Mouse (Mus musculus) liver, embryonic 11.5 days (tissue): ENCODE results near the gene Ccdc63. TPM values are rescaled to one million over a fixed set of nuclear protein-coding genes. Genes with fewer than 3 reads are reported as not detected.

Experiments used
- ATAC-seq: fragments of 200-750 bp; cut with Nextera tagmentation; replicated peaks from 2 replicates; pipeline ENCODE4 v1.8.0; 2017; ENCODE audit warnings: moderate number of reproducible peaks, mild to moderate bottlenecking, moderate TSS enrichment, moderate library complexity; ENCODE audit not compliant: low FRiP score
- DNase-seq: peaks from one replicate; pipeline ENCODE4 v3.0.0-alpha.2; 2017; ENCODE audit warnings: low spot score
- H3K27ac ChIP-seq: fragments of 300-500 bp; sonication (generic); 2 replicates; pipeline ENCODE4 v1.5.1; 2014; ENCODE audit warnings: mild to moderate bottlenecking, low read depth, low read length, control low read depth
- H3K27me3 ChIP-seq: fragments of 300-500 bp; sonication (generic); replicated peaks from 2 replicates; pipeline ENCODE4 v1.6.1; 2014; ENCODE audit warnings: low read length, mixed read lengths; ENCODE audit not compliant: control insufficient read depth, insufficient read depth
- H3K36me3 ChIP-seq: fragments of 300-500 bp; sonication (generic); 2 replicates; pipeline ENCODE4 v1.6.1; 2014; ENCODE audit warnings: mild to moderate bottlenecking, low read length, moderate library complexity, mixed read lengths; ENCODE audit not compliant: control insufficient read depth, insufficient read depth
- H3K4me1 ChIP-seq: fragments of 300-500 bp; sonication (generic); replicated peaks from 2 replicates; pipeline ENCODE4 v1.6.1; 2014; ENCODE audit warnings: low read length, mixed read lengths; ENCODE audit not compliant: control insufficient read depth, insufficient read depth
- H3K4me2 ChIP-seq: fragments of 300-500 bp; sonication (generic); 2 replicates; pipeline ENCODE4 v1.6.1; 2014; ENCODE audit warnings: mild to moderate bottlenecking, control low read depth, moderate library complexity
- H3K4me3 ChIP-seq: fragments of 300-500 bp; sonication (generic); 2 replicates; pipeline ENCODE4 v1.5.1; 2014; ENCODE audit warnings: low read depth, low read length, control low read depth
- H3K9ac ChIP-seq: fragments of 300-500 bp; sonication (generic); 2 replicates; pipeline ENCODE4 v1.6.1; 2014; ENCODE audit warnings: low read depth, low read length, control low read depth
- H3K9me3 ChIP-seq: fragments of 300-500 bp; sonication (generic); 2 replicates; pipeline ENCODE4 v1.6.1; 2016; ENCODE audit warnings: low read length, inconsistent platforms, mixed read lengths; ENCODE audit not compliant: control insufficient read depth
- WGBS: fragments of 180-500 bp; shearing (Covaris S2); extraction: QIAGEN DNeasy Blood & Tissue Kit; methylation state at CpG from one replicate; pipeline ENCODE4 v1.1.7; 2014; 5-methylcytosine and 5-hydroxymethylcytosine counted together
- polyA plus RNA-seq: library from polyadenylated mRNA; unstranded; fragments of >200 nt; fragmentation: Nextera tagmentation; extraction: Ambion mirVana; gene quantifications from 2 replicates; pipeline ENCODE4 v1.2.1, GENCODE M21; 2014

The Ccdc63 gene
- polyA plus RNA-seq, 1 experiment from 2014 or later = 0.32 TPM

DNA sequence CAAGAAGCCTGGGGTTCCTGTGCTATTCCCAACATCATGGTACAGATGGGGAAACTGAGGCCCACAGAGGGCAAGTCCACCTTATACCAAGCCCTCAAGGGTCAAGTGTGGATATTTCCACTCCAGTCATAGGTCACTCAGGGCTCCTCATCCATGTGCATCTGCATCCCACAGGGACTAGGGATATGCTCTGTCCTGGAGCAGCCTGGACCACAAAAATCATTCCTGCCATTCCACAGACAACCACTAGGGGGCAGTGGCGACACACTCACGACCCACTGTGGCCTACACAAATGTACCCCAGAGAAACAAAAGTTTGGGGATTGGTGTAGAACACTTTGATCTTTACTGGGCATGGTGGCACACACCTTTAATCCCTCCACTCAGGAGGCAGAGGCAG is 26.4 kb downstream of the Ccdc63 start:
- ATAC-seq = no peak; the same call in 1 of the 2 replicates
- peaks cover 2% of the 10 kb centered on the region; the same call in 1 of the 2 replicates for H3K4me1 ChIP-seq
- no peak overlapping the region for H3K4me3 ChIP-seq
- no peaks in the 10 kb centered on the region for H3K36me3 ChIP-seq
- H3K9me3 ChIP-seq = no peaks in the 10 kb centered on the region
- WGBS = 0% methylated on average over 2 of the region's 2 CpGs
- H3K9ac ChIP-seq = no peak overlapping the region
- H3K27ac ChIP-seq = no peak overlapping the region
- no peak for DNase-seq
- H3K27me3 ChIP-seq = no peaks in the 10 kb centered on the region; the same call in 1 of the 2 replicates
- no peak overlapping the region for H3K4me2 ChIP-seq

DNA sequence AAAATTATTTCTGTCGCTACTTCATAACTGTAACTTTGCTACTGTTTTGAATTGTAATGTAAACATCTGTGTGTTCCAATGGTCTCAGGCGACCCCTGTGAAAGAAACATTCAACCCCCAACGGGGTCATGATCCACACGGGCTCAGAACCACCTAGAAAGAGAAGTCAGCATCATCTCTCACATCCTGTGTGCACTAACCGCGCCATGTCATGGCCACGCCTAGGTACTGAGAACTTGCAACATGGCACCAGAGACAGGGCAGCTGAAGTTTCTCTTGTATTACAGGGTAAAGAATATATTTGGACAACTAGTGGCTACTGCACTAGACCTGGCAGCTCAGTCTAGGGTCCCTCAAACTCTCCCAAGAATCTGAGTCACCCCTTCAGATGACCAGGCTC is 27.2 kb downstream of the Ccdc63 start:
- H3K27me3 ChIP-seq = no peaks in the 10 kb centered on the region; the same call in 1 of the 2 replicates
- 62% methylated on average over 7 of the region's 7 CpGs for WGBS
- DNase-seq = no peak
- no peaks in the 10 kb centered on the region for H3K9me3 ChIP-seq
- no peak for ATAC-seq
- no peak overlapping the region for H3K4me3 ChIP-seq
- peaks cover 4% of the 10 kb centered on the region; the same call in 1 of the 2 replicates for H3K4me1 ChIP-seq
- no peak overlapping the region for H3K4me2 ChIP-seq
- H3K9ac ChIP-seq = no peak overlapping the region
- no peaks in the 10 kb centered on the region for H3K36me3 ChIP-seq
- H3K27ac ChIP-seq = no peak overlapping the region

DNA sequence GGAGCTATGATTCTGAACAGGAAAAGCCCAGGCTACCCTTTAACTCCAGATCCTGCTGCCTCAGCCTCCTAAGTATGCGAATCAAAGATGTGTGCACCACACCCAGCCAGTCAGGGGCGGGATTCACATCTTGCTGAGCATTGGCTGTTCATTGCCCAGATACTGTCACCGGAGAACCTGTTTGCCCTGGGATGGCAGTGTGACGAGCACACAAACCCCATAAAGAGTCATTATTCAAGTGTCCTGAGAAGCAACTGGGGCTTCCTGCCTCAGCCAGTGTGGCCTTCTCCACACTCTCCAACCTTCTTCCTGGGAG is 28.7 kb downstream of the Ccdc63 start:
- Histone ChIP-seq H3K9me3 (no peaks in the 10 kb centered on the region), H3K27ac (no peak overlapping the region), H3K4me1 (peaks cover 4% of the 10 kb centered on the region; the same call in 1 of the 2 replicates), H3K4me3 (no peak overlapping the region), H3K36me3 (no peaks in the 10 kb centered on the region), H3K9ac (no peak overlapping the region), H3K4me2 (no peak overlapping the region), H3K27me3 (no peaks in the 10 kb centered on the region; the same call in 1 of the 2 replicates)
- DNase-seq (no peak), ATAC-seq (no peak)
- WGBS = 51% methylated on average over 4 of the region's 4 CpGs

DNA sequence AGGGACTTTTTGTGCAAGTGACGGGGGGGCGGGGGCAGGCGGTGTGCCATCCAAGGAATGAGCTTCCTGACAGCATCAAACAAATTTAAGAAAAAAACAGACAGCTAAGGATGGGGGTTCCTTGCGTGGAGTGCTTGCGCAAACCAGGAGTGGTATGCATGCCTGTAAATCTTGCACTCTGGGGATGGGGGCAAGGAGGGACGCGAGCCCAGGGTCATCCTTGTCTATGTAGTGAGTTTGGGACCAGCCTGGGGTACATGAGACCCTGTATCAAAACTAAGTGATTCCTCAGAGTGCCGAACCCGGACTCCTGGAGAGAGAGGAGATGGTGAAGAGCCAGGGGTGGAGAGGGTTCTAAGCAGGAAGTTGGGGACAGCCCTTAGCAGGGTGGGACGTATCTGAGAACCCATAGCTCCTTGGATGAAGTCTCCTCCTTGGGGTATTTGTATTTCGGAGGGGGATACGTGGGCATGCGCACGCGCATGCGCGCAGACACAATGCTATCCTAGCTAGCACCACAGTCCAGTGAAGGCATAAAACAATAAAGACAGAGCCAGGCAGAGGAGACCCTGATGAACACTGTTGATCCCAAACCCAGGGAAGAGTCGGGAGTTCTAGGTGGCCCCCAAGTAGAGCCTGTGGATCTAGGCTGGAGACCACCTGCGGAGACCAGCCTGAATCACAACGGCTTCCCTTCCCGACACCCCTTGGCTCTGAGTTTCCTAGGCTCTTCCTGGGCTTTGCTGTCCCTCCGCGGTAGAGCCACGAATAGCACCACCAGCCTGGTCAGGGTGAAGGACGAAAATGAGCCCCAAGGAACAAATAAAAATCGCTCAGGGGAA is 29.3 kb downstream of the Ccdc63 start:
- ATAC-seq = no peak
- H3K27me3 ChIP-seq = no peaks in the 10 kb centered on the region; the same call in 1 of the 2 replicates
- H3K27ac ChIP-seq = no peak overlapping the region
- peak overlapping the region; percentile 15; the same call in 1 of the 2 replicates for H3K4me2 ChIP-seq
- no peak overlapping the region for H3K4me3 ChIP-seq
- no peak overlapping the region for H3K9ac ChIP-seq
- WGBS = 65% methylated on average over 26 of the region's 26 CpGs
- no peaks in the 10 kb centered on the region for H3K9me3 ChIP-seq
- no peaks in the 10 kb centered on the region for H3K36me3 ChIP-seq
- H3K4me1 ChIP-seq = peaks cover 4% of the 10 kb centered on the region; the same call in 1 of the 2 replicates
- no peak for DNase-seq

DNA sequence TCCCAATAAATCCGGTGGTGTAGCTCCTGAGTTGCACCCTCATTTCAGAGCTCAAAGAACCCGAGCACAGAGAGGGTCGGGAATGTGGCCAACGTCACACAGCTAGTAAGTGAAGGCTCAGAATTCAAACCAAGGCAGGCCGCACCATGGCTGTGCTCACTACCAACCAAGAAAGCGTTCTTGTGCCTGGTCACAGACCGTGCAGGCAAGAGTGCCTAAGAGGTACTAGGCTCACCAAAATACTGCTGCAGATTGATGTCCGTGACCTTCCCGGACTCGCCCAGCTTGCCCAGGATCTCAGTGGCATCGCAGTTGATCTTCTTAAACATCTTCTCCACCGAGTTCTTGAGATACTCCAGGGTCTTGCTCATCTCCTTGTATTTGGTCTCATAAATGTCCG is 30.0 kb downstream of the Ccdc63 start:
- H3K9me3 ChIP-seq = no peaks in the 10 kb centered on the region
- H3K36me3 ChIP-seq = no peaks in the 10 kb centered on the region
- DNase-seq = no peak
- H3K9ac ChIP-seq = no peak overlapping the region
- H3K27me3 ChIP-seq = no peaks in the 10 kb centered on the region; the same call in 1 of the 2 replicates
- no peak overlapping the region for H3K4me2 ChIP-seq
- no peak overlapping the region for H3K4me3 ChIP-seq
- peaks cover 4% of the 10 kb centered on the region; the same call in 1 of the 2 replicates for H3K4me1 ChIP-seq
- H3K27ac ChIP-seq = no peak overlapping the region
- ATAC-seq = no peak
- 86% methylated on average over 13 of the region's 13 CpGs for WGBS

DNA sequence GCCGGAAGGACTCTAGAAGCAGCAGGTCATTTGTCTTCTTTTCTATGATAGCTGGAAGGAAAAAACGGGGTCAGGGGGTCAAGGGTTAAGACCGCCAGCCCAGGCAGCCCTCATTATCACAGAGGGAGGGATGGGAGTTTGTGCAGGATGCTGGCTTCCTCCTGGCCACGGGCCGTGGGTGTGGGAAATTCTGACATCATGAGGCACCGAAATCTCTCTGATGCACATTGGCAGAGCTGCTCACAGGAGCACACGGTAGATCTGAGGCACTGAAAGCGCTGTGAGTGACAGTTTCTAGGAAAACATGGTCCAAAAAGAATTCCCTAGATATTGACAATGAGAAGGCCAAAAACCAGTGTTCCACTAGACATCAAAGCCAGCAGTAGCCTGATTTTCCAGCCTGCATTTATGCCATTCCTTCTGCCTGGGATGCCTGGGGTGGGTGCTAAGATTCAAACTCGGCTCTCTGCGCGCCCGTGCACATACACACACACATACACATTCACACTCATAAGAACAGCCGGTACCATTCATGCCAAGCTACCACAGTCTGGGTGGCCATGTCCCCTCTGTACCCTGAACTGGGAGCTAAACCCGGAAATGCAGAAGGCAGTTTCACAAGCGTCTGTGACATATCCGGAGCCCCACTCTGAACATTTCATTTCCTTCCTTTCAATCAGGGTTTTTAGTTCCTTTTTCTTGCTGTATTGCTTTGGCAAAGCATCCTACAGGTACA is 31.1 kb downstream of the Ccdc63 start:
- ATAC-seq = no peak
- Histone ChIP-seq H3K9ac (no peak overlapping the region), H3K36me3 (no peaks in the 10 kb centered on the region), H3K4me3 (no peak overlapping the region), H3K4me1 (peaks cover 4% of the 10 kb centered on the region; the same call in 1 of the 2 replicates), H3K9me3 (no peaks in the 10 kb centered on the region), H3K4me2 (no peak overlapping the region), H3K27ac (no peak overlapping the region), H3K27me3 (no peaks in the 10 kb centered on the region; the same call in none of the 2 replicates)
- 46% methylated on average over 16 of the region's 16 CpGs for WGBS
- no peak for DNase-seq

DNA sequence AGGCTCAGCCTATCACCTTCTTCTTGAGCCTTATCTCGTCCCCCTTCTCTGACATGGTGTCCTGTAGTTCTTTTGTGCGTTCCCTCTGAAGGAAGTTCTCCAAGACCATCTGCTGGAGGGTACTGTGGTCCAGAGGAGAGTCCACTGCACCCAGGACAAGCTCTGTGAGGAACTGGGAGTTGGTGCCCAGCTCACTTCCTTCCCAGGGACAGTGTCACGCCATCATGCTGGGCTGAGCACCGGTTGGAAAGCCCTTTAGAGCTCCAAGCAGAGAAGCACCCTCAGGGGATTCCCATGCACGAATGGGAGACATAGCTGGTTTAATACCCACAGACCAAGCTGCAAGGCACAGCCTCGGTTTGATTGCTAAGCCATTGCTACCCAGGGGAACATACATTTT is 32.5 kb downstream of the Ccdc63 start:
- no peaks in the 10 kb centered on the region for H3K36me3 ChIP-seq
- peaks cover 3% of the 10 kb centered on the region for H3K27me3 ChIP-seq
- no peak overlapping the region for H3K9ac ChIP-seq
- H3K9me3 ChIP-seq = no peaks in the 10 kb centered on the region
- no peak overlapping the region for H3K27ac ChIP-seq
- no peak overlapping the region for H3K4me2 ChIP-seq
- no peak for DNase-seq
- 59% methylated on average over 6 of the region's 6 CpGs for WGBS
- H3K4me3 ChIP-seq = no peak overlapping the region
- peaks cover 4% of the 10 kb centered on the region; the same call in 1 of the 2 replicates for H3K4me1 ChIP-seq
- ATAC-seq = no peak

DNA sequence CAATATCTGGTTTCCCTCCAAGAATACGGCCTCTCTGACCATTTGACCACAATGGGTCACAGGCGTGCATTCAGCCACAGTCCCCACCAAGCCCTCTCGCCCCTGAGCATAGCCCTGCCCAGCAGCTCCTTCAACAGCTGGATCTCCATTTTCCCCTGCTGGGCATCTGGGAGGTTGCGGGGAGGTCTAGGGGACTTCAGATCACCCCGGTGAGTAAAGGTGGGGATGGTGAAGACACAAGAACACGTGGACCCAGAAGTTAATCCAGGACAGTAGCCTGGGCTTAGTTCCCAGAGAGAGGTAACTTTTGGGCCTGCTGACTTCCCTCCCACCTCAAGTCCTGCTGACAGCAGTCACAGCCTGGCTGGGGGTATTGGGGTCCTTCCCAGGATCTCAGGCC is 34.4 kb downstream of the Ccdc63 start:
- Histone ChIP-seq H3K9ac (no peak overlapping the region), H3K4me3 (no peak overlapping the region), H3K4me2 (no peak overlapping the region), H3K36me3 (no peaks in the 10 kb centered on the region), H3K9me3 (no peaks in the 10 kb centered on the region), H3K27me3 (peaks cover 20% of the 10 kb centered on the region), H3K27ac (no peak overlapping the region), H3K4me1 (peaks cover 4% of the 10 kb centered on the region; the same call in 1 of the 2 replicates)
- ATAC-seq (no peak), DNase-seq (no peak)
- WGBS = 77% methylated on average over 6 of the region's 6 CpGs
